12 mouse cellular contexts compared by ENCODE assay signal in the genomic region with DNA sequence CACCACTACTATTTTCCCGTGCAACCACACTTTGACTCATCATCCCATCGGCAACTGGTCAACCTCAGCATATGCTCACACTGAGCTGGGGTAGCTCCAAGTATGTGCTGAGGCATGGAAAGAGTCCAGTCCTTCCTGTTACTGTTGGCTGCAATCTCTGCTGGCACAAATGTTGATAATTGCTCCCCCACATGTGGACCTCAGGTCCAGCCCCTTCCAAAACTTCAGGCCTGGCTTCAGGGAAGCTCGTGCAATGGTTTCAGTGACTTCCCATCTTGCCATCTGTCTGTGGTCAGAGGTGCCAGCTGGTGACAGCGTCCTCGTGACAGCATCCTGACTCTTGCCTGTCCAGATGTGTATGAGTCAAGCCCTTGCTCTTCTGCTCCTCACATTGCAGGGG. TPM values are rescaled to one million over a fixed set of nuclear protein-coding genes. Genes with fewer than 3 reads are reported as not detected.
DNase-seq lines count a peak whose midpoint lies in the region; ATAC-seq and TF ChIP-seq lines count a peak whose summit lies in the region.
"Had no signal": no experiment of that assay in that cellular context is flagged by ENCODE, and none has a peak within 500 bp of the region (broad histone marks: within the 10 kb centered on the region; RNA-seq: fewer than 3 reads in every experiment).

No protein-coding gene starts in this region.

- TF ChIP-seq CTCF in hindbrain, postnatal 0 days (IDR thresholded peaks at IDR 0.05; ENCODE audit: low read depth) = no peak

- no peaks in the 10 kb centered on the region for H3K9me3 ChIP-seq in hindbrain, postnatal 0 days (ENCODE audit: low read length)
- H3K9me3 ChIP-seq: limb, embryonic 13.5 days had no signal

- H3K36me3 ChIP-seq in hindbrain, postnatal 0 days (ENCODE audit: insufficient read depth, low read length) = no peaks in the 10 kb centered on the region
- H3K36me3 ChIP-seq: hindbrain, embryonic 13.5 days; limb, embryonic 13.5 days had no signal

- ATAC-seq in hindbrain, postnatal 0 days = no peak

- DNase-seq in gastrocnemius, postnatal 14 days = peak; percentile 36
- DNase-seq in gastrocnemius, adult 18-20 months (ENCODE audit: low spot score) = no peak
- DNase-seq in 3T3-L1 (ENCODE audit: low read depth, low spot score) = peak; percentile 93
- peak; percentile 29 for DNase-seq in cerebellum, adult 11-12 months
- peak; percentile 56 to 64 for DNase-seq in heart, postnatal 10 days
- no peak for DNase-seq in frontal cortex, postnatal 36 days (ENCODE audit: low spot score in 2 of 2)
- DNase-seq in hindbrain, postnatal 0 days (ENCODE audit: low spot score) = no peak
- no peak for DNase-seq in layer of hippocampus, postnatal 10 days (ENCODE audit: low spot score in 2 of 2)
- DNase-seq: kidney, postnatal 4 days had no signal

- H3K4me1 ChIP-seq in hindbrain, postnatal 0 days (ENCODE audit: insufficient read depth, low read length) = no peaks in the 10 kb centered on the region

- 68% methylated on average over 5 of the region's 5 CpGs for WGBS in hindbrain, postnatal 0 days

- H3K27ac ChIP-seq in hindbrain, postnatal 0 days = no peak overlapping the region
- H3K27ac ChIP-seq: hindbrain, embryonic 13.5 days; limb, embryonic 13.5 days had no signal

- intact Hi-C loops in gastrocnemius, postnatal 14 days (cut with DNase I; ENCODE audit: low total_unique reads) = no loop called here
- intact Hi-C loops in heart, postnatal 10 days (cut with DNase I) = loop anchor here (10.0 kb wide), 1 partner anchor 419 kb away; a partner anchor contains a TSS

- no peak overlapping the region for H3K9ac ChIP-seq in hindbrain, postnatal 0 days (replicated peaks; ENCODE audit: low read length)
- H3K9ac ChIP-seq: hindbrain, embryonic 13.5 days; limb, embryonic 13.5 days had no signal

- H3K4me2 ChIP-seq in hindbrain, postnatal 0 days (ENCODE audit: low read depth, low read length) = no peak overlapping the region
- H3K4me2 ChIP-seq: hindbrain, embryonic 13.5 days; limb, embryonic 13.5 days had no signal

- H3K27me3 ChIP-seq in hindbrain, postnatal 0 days (ENCODE audit: insufficient read depth, low read length) = no peaks in the 10 kb centered on the region
- H3K27me3 ChIP-seq: hindbrain, embryonic 13.5 days; limb, embryonic 13.5 days had no signal

- H3K4me3 ChIP-seq in hindbrain, postnatal 0 days (ENCODE audit: low read length) = no peak overlapping the region
- H3K4me3 ChIP-seq: hindbrain, embryonic 13.5 days; limb, embryonic 13.5 days had no signal

RNA-seq across cellular contexts. Expression of a gene that starts 44.8 kb away (rescaled TPM):
- total RNA-seq in gastrocnemius, postnatal 14 days (2021) = 100 to 1,000 TPM in 1 of 2 experiments, 10 to 100 TPM in 1; 92.1 to 338 TPM
- total RNA-seq in gastrocnemius, adult 18-20 months (2021) = 10 to 100 TPM; 29.9 to 33.8 TPM
- 100 to 1,000 TPM in 1 of 2 experiments, 10 to 100 TPM in 1; 81.7 to 120 TPM for total RNA-seq in heart, postnatal 10 days (2021)
- 45.6 and 74.2 TPM in 2 replicates for total RNA-seq in hindbrain, postnatal 0 days (2014; rRNA removed)
- 37.8 and 44.1 TPM in 2 replicates for polyA plus RNA-seq in hindbrain, postnatal 0 days (2015; fragmentation: Nextera tagmentation; extraction: Ambion mirVana)
- total RNA-seq in layer of hippocampus, postnatal 10 days (2021) = 10 to 100 TPM; 18.3 to 21.0 TPM
- total RNA-seq: monocyte, adult 5-6 weeks had no signal

Comparison
In these comparisons a context has a peak if more than half of its experiments do, and no peak if none do; other contexts are left out.
1. DNase-seq: peak in gastrocnemius, postnatal 14 days (single experiment), 3T3-L1 (single experiment), cerebellum, adult 11-12 months (single experiment) and heart, postnatal 10 days (2 of 2); none in gastrocnemius, adult 18-20 months (single experiment), frontal cortex, postnatal 36 days (0 of 2), hindbrain, postnatal 0 days (single experiment) and layer of hippocampus, postnatal 10 days (0 of 2).